Mouse (Mus musculus): Measurements from ENCODE around the gene Tex2.

The Tex2 gene

DNA sequence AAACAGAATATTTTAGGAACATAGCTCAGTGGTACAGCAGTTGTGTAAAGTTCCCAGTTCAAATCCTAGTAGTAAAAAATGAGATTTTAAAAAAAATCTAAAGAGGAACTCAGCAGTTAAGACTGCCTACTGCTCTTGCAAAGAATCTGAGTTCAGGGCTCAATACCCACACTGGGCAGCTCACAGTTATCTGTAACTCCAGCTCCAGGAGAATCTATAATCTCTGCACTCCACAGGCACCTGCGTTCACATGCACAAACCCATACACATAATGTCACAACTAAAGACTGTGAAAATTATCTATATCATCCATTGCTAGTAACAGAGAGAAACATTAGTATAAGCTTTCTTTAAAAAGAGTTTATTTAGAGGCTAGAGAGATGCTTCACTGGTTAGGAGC is 152.6 kb downstream of the Tex2 start:
- DNase-seq (ENCODE audit: low read depth, low spot score) = no peak

DNA sequence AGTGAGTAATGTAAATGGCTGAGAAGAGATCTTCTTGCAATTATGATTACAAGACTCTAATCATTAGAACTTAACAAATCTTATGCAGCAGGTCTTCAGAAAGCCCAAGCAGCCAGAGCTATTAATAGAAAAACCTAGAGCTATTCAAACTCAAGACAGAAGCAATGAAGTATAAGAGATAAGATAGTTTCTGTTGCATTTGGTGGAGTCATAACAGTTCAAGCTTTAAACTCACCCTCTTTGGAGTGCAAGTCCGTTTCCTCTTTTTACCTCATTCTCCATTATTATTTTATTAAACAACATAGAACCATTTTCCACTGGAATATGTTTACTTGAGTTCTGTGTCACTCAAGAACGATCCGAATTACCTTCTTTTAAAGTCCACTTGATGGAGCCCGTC is 154.7 kb downstream of the Tex2 start:
- no peak for DNase-seq (ENCODE audit: low read depth, low spot score)
